In the genomic region with DNA sequence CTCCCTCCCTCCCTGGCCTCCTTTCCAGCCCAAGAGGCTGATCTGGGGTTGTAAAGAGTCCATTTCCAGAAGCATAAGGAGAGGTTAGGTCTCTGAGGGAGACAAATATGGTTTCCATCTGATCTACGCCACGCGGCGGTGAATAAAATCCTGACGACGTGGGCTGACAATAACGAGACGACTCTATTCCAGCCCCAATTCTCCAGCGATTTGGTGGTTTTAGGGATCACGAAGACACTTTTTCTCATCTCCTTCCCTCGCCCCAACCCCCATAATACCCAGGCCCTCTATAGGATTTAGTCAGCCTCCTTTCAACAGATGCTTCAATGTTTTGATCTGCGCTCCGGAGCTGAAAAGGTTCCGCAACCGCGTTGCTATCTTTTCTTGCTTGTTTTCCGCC, we compare ENCODE assay signal across 8 mouse cellular contexts. TPM values are rescaled to one million over a fixed set of nuclear protein-coding genes. Genes with fewer than 3 reads are reported as not detected.
DNase-seq lines count a peak whose midpoint lies in the region; ATAC-seq and TF ChIP-seq lines count a peak whose summit lies in the region.

No protein-coding gene starts in this region.

- no peak for TF ChIP-seq POLR2A in thymus, adult 2 months (IDR thresholded peaks at IDR 0.05; ENCODE audit: control insufficient read depth, extremely low read depth, insufficient read depth, low read length, poor library complexity)

- peaks cover 22% of the 10 kb centered on the region for H3K27me3 ChIP-seq in forebrain, embryonic 16.5 days (replicated peaks; ENCODE audit: control insufficient read depth, insufficient read depth, low read length)
- peaks cover 95% of the 10 kb centered on the region for H3K27me3 ChIP-seq in liver, embryonic 16.5 days (ENCODE audit: control insufficient read depth, insufficient read depth, low read depth, low read length)
- H3K27me3 ChIP-seq in thymus, adult 2 months (ENCODE audit: control insufficient read depth, insufficient read depth, low read length) = peaks cover 44% of the 10 kb centered on the region

- no peak for TF ChIP-seq CTCF in gastrocnemius, adult 2 months (IDR thresholded peaks at IDR 0.05)
- TF ChIP-seq CTCF in thymus, adult 2 months (IDR thresholded peaks at IDR 0.05; ENCODE audit: borderline replicate concordance, control insufficient read depth, extremely low read depth, insufficient read depth, low read length, poor library complexity) = no peak

- H3K4me1 ChIP-seq in forebrain, embryonic 16.5 days (replicated peaks; ENCODE audit: control insufficient read depth, insufficient read depth, low read length) = peaks cover 59% of the 10 kb centered on the region
- H3K4me1 ChIP-seq in liver, embryonic 16.5 days (ENCODE audit: control insufficient read depth, low read depth, low read length) = peaks cover 2% of the 10 kb centered on the region
- H3K4me1 ChIP-seq in thymus, adult 2 months (replicated peaks; ENCODE audit: control insufficient read depth, insufficient read depth, low read length) = no peaks in the 10 kb centered on the region

- H3K9me3 ChIP-seq in forebrain, embryonic 16.5 days (ENCODE audit: control insufficient read depth, low read length) = no peaks in the 10 kb centered on the region
- no peaks in the 10 kb centered on the region for H3K9me3 ChIP-seq in liver, embryonic 16.5 days (replicated peaks; ENCODE audit: control insufficient read depth, low read length)

- peak overlapping the region; percentile 62 for H3K4me2 ChIP-seq in forebrain, embryonic 16.5 days (ENCODE audit: low read length)
- peak overlapping the region; percentile 16 for H3K4me2 ChIP-seq in liver, embryonic 16.5 days (ENCODE audit: low read depth, low read length)

- 5% methylated on average over 17 of the region's 17 CpGs for WGBS in forebrain, embryonic 16.5 days
- 3% methylated on average over 17 of the region's 17 CpGs for WGBS in liver, embryonic 16.5 days (ENCODE audit: insufficient replicate concordance)
- 8% methylated on average over 17 of the region's 17 CpGs for WGBS in thymus, adult 2 months

- no peak for DNase-seq in gastrocnemius, adult 2 months
- no peak for DNase-seq in gastrocnemius, postnatal 10 days
- peak; percentile 20 for DNase-seq in ZHBTc4 (ENCODE audit: low read depth, low spot score)
- DNase-seq in thymus, adult 2 months = no peak
- no peak for DNase-seq in kidney, adult 9 months
- DNase-seq in left cerebral cortex, adult 11 months (ENCODE audit: low spot score) = no peak

- ATAC-seq in forebrain, embryonic 16.5 days = peak; percentile 2; the same call in 1 of the 2 replicates
- ATAC-seq in liver, embryonic 16.5 days (ENCODE audit: low read depth) = no peak

- peak overlapping the region; percentile 66 for H3K4me3 ChIP-seq in gastrocnemius, adult 2 months
- peak overlapping the region; percentile 31 for H3K4me3 ChIP-seq in forebrain, embryonic 16.5 days (replicated peaks; ENCODE audit: low read length)
- peak overlapping the region; percentile 8; the same call in 1 of the 2 replicates for H3K4me3 ChIP-seq in liver, embryonic 16.5 days (ENCODE audit: low read depth, low read length)
- H3K4me3 ChIP-seq in thymus, adult 2 months (ENCODE audit: control insufficient read depth, insufficient read depth, low read length) = no peak overlapping the region

- H3K9ac ChIP-seq in forebrain, embryonic 16.5 days (replicated peaks; ENCODE audit: low read depth, low read length) = peak overlapping the region; percentile 45
- H3K9ac ChIP-seq in liver, embryonic 16.5 days (ENCODE audit: low read depth, low read length) = no peak overlapping the region

- no peak overlapping the region for H3K27ac ChIP-seq in gastrocnemius, adult 2 months
- H3K27ac ChIP-seq in forebrain, embryonic 16.5 days (ENCODE audit: low read length) = peak overlapping the region; percentile 79
- no peak overlapping the region for H3K27ac ChIP-seq in liver, embryonic 16.5 days (ENCODE audit: low read length)
- H3K27ac ChIP-seq in thymus, adult 2 months (ENCODE audit: control insufficient read depth, insufficient read depth, low read length) = no peak overlapping the region

- intact Hi-C loops in gastrocnemius, adult 2 months (cut with DNase I) = loop anchor here (10.0 kb wide), 1 partner anchor 217 kb away; the partner anchor contains the start of genes Elp4 and Immp1l

- no peaks in the 10 kb centered on the region for H3K36me3 ChIP-seq in forebrain, embryonic 16.5 days (ENCODE audit: control insufficient read depth, insufficient read depth)
- no peaks in the 10 kb centered on the region for H3K36me3 ChIP-seq in liver, embryonic 16.5 days (ENCODE audit: control insufficient read depth, insufficient read depth)
- no peaks in the 10 kb centered on the region for H3K36me3 ChIP-seq in thymus, adult 2 months (ENCODE audit: control insufficient read depth, insufficient read depth, low read length)

RNA-seq across cellular contexts. Expression of gene Pax6, which starts 19.3 kb away (rescaled TPM):
- not detected for total RNA-seq in gastrocnemius, adult 2 months (2021)
- total RNA-seq in gastrocnemius, postnatal 10 days (2021) = not detected
- polyA plus RNA-seq in forebrain, embryonic 16.5 days (2015; fragmentation: Nextera tagmentation; extraction: Ambion mirVana) = 39.9 and 42.2 TPM in 2 replicates
- 0.04 and 0.08 TPM in 2 replicates for polyA plus RNA-seq in liver, embryonic 16.5 days (2015; fragmentation: Nextera tagmentation; extraction: Ambion mirVana)
- 0.03 TPM in 1 of 2 replicates, not detected in the other for polyA plus RNA-seq in thymus, adult 2 months (2012; rRNA removed)

Comparison
In these comparisons a context has a peak if more than half of its experiments do, and no peak if none do; other contexts are left out.
1. RNA of gene Pax6, which starts 19.3 kb away (polyA plus RNA-seq): 39.9 to 42.2 TPM in forebrain, embryonic 16.5 days; 0.04 to 0.08 TPM in liver, embryonic 16.5 days and 0.03 TPM in thymus, adult 2 months; every median in the first group is over 10 times any median in the second.